8 mouse cellular contexts compared by ENCODE assay signal in the genomic region with DNA sequence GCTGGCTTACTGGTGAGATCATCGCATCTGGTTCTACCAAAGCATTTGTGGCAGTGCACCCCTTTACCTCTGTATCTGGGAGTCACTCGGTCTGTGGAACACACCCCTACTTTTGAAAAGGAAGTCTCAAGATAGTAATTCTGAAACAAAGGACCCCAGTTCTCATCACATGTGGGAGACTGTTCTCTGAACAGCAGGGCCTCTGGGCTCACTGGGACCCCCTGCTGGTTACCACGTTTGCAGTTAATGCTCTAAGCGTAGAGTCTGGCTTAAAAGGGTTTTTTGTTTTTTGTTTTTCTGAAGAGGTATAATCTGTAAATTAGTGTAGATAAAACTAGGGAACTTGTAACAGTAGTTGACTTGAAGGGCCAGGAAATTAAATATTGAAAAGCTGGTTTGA. TPM values are rescaled to one million over a fixed set of nuclear protein-coding genes. Genes with fewer than 3 reads are reported as not detected.
DNase-seq lines count a peak whose midpoint lies in the region; ATAC-seq and TF ChIP-seq lines count a peak whose summit lies in the region.

No protein-coding gene starts in this region.

- no peak overlapping the region for H3K27ac ChIP-seq in intestine, postnatal 0 days (ENCODE audit: low read depth, low read length)
- H3K27ac ChIP-seq in intestine, embryonic 16.5 days (ENCODE audit: low read length) = no peak overlapping the region
- H3K27ac ChIP-seq in hindbrain, embryonic 14.5 days = no peak overlapping the region

- no peaks in the 10 kb centered on the region for H3K36me3 ChIP-seq in intestine, postnatal 0 days (ENCODE audit: control insufficient read depth, insufficient read depth)
- H3K36me3 ChIP-seq in intestine, embryonic 16.5 days (ENCODE audit: control insufficient read depth, insufficient read depth, low read length) = no peaks in the 10 kb centered on the region
- no peaks in the 10 kb centered on the region for H3K36me3 ChIP-seq in hindbrain, embryonic 14.5 days (replicated peaks; ENCODE audit: control insufficient read depth, insufficient read depth)

- H3K27me3 ChIP-seq in intestine, postnatal 0 days (replicated peaks; ENCODE audit: control insufficient read depth, insufficient read depth, low read length) = no peaks in the 10 kb centered on the region
- H3K27me3 ChIP-seq in intestine, embryonic 16.5 days (replicated peaks; ENCODE audit: control insufficient read depth, insufficient read depth, low read length) = no peaks in the 10 kb centered on the region
- H3K27me3 ChIP-seq in hindbrain, embryonic 14.5 days (ENCODE audit: control insufficient read depth, insufficient read depth, low read length) = no peaks in the 10 kb centered on the region

- H3K9me3 ChIP-seq in intestine, postnatal 0 days (ENCODE audit: control insufficient read depth) = no peaks in the 10 kb centered on the region
- no peaks in the 10 kb centered on the region for H3K9me3 ChIP-seq in intestine, embryonic 16.5 days (ENCODE audit: control insufficient read depth, low read length)
- no peaks in the 10 kb centered on the region for H3K9me3 ChIP-seq in hindbrain, embryonic 14.5 days (ENCODE audit: control insufficient read depth, low read length)

- WGBS in intestine, postnatal 0 days = 63% methylated on average over 4 of the region's 4 CpGs
- WGBS in intestine, embryonic 16.5 days = 55% methylated on average over 4 of the region's 4 CpGs
- WGBS in hindbrain, embryonic 14.5 days = 37% methylated on average over 4 of the region's 4 CpGs

- H3K4me3 ChIP-seq in intestine, postnatal 0 days (ENCODE audit: low read depth, low read length) = no peak overlapping the region
- H3K4me3 ChIP-seq in intestine, embryonic 16.5 days (ENCODE audit: low read length) = no peak overlapping the region
- H3K4me3 ChIP-seq in hindbrain, embryonic 14.5 days (replicated peaks; ENCODE audit: low read length) = no peak overlapping the region

- H3K9ac ChIP-seq in intestine, postnatal 0 days (ENCODE audit: low read depth, low read length) = no peak overlapping the region
- H3K9ac ChIP-seq in intestine, embryonic 16.5 days (ENCODE audit: low read depth, low read length) = no peak overlapping the region
- H3K9ac ChIP-seq in hindbrain, embryonic 14.5 days = no peak overlapping the region

- H3K4me2 ChIP-seq in intestine, postnatal 0 days (replicated peaks; ENCODE audit: low read depth) = no peak overlapping the region
- no peak overlapping the region for H3K4me2 ChIP-seq in intestine, embryonic 16.5 days (ENCODE audit: low read depth, low read length)
- H3K4me2 ChIP-seq in hindbrain, embryonic 14.5 days (replicated peaks) = no peak overlapping the region

- peak; percentile 54 for TF ChIP-seq CTCF in intestine, postnatal 0 days (IDR thresholded peaks at IDR 0.05; ENCODE audit: low read depth)

- peak; percentile 72 for DNase-seq in adrenal gland, postnatal 14 days
- peak; percentile 70 for DNase-seq in heart, postnatal 4 days
- peak; percentile 57 for DNase-seq in lung, postnatal 25 days (ENCODE audit: low spot score)
- DNase-seq in testis, postnatal 14 days (ENCODE audit: low spot score) = peak; percentile 44
- DNase-seq in hindbrain, embryonic 14.5 days (ENCODE audit: low spot score) = no peak

- H3K4me1 ChIP-seq in intestine, postnatal 0 days (replicated peaks; ENCODE audit: control insufficient read depth, insufficient read depth, low read length) = 0 out of 2 replicates have a peak, but pooled peaks cover 7% of the 10 kb centered on the region
- H3K4me1 ChIP-seq in intestine, embryonic 16.5 days (ENCODE audit: control insufficient read depth, insufficient read depth, low read length) = peaks cover 10% of the 10 kb centered on the region
- no peaks in the 10 kb centered on the region for H3K4me1 ChIP-seq in hindbrain, embryonic 14.5 days (replicated peaks; ENCODE audit: control insufficient read depth, insufficient read depth, low read length)

- ATAC-seq in intestine, postnatal 0 days = no peak
- no peak for ATAC-seq in intestine, embryonic 16.5 days
- peak; percentile 40 for ATAC-seq in CD4-positive, CD25-positive, alpha-beta regulatory T cell, adult 4 months
- no peak for ATAC-seq in hindbrain, embryonic 14.5 days (ENCODE audit: low FRiP score)

RNA-seq across cellular contexts. Expression of a gene that starts 42.9 kb away (rescaled TPM):
- polyA plus RNA-seq in intestine, postnatal 0 days (2015; fragmentation: Nextera tagmentation; extraction: Ambion mirVana) = 33.8 and 33.9 TPM in 2 replicates
- polyA plus RNA-seq in intestine, embryonic 16.5 days (2015; fragmentation: Nextera tagmentation; extraction: Ambion mirVana) = 51.5 and 56.0 TPM in 2 replicates
- 1 to 10 TPM; 1.4 to 2.6 TPM for polyA plus RNA-seq in CD4-positive, CD25-positive, alpha-beta regulatory T cell, adult 4 months (2017; shearing (Covaris generic))
- 93.6 and 93.9 TPM in 2 replicates for total RNA-seq in adrenal gland, postnatal 14 days (2021)
- total RNA-seq in heart, postnatal 4 days (2021) = 100 to 1,000 TPM; 200 to 201 TPM
- 19.3 and 19.7 TPM in 2 replicates for polyA plus RNA-seq in hindbrain, embryonic 14.5 days (2014; fragmentation: Nextera tagmentation; extraction: Ambion mirVana)

RNA-seq across cellular contexts. Expression of a gene that starts 49.8 kb away (rescaled TPM):
- 2.7 and 3.8 TPM in 2 replicates for polyA plus RNA-seq in intestine, postnatal 0 days (2015; fragmentation: Nextera tagmentation; extraction: Ambion mirVana)
- 2.7 and 2.9 TPM in 2 replicates for polyA plus RNA-seq in intestine, embryonic 16.5 days (2015; fragmentation: Nextera tagmentation; extraction: Ambion mirVana)
- not detected for polyA plus RNA-seq in CD4-positive, CD25-positive, alpha-beta regulatory T cell, adult 4 months (2017; shearing (Covaris generic))
- total RNA-seq in adrenal gland, postnatal 14 days (2021) = 26.3 and 60.1 TPM in 2 replicates
- total RNA-seq in heart, postnatal 4 days (2021) = 10 to 100 TPM; 11.1 to 11.9 TPM
- polyA plus RNA-seq in hindbrain, embryonic 14.5 days (2014; fragmentation: Nextera tagmentation; extraction: Ambion mirVana) = 0.27 and 0.34 TPM in 2 replicates
